Mouse (Mus musculus) olfactory bulb, adult 2 months (tissue): ENCODE results near the gene Zfyve27.

ENCODE experiments used
- CTCF ChIP-seq: fragments of 200-500 bp; IDR thresholded peaks from 2 replicates; pipeline ENCODE4 v1.5.1; 2012; ENCODE audit warnings: low read depth, mild to moderate bottlenecking, low read length, moderate library complexity; ENCODE audit not compliant: insufficient read depth
- POLR2A ChIP-seq: fragments of 200-500 bp; IDR thresholded peaks from 2 replicates; pipeline ENCODE4 v1.6.1; 2012; ENCODE audit warnings: mild to moderate bottlenecking, low read depth, low read length, moderate library complexity; ENCODE audit not compliant: insufficient read depth

DNA sequence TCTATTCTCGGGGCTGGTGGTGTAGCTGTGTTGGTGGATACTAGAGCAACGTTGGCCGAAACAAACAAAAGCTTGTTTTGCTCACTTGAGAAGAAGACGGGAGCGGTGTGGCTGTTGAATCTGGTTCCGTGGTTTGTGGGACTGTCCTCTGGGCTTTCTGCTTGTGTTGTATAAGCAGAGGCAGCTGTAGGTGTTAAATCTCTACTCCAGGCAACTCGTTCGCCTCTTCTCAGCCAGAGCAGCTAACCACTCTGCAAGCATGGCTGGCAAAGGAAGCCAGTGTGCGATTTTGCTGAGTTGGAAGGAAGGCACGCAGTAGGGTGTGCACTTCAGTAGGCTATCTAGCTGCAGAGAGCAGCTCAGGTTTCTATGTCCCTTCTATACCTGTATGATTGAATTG is 62.7 kb downstream of the Zfyve27 start:
- no peak for TF ChIP-seq POLR2A
- TF ChIP-seq CTCF, result no peak
